Mouse (Mus musculus) stomach, postnatal 0 days (tissue): ENCODE results near the gene Smco2.

ENCODE experiments used
- CTCF ChIP-seq: IDR thresholded peaks from 2 replicates; pipeline ENCODE4 v1.5.1; 2016; ENCODE audit warnings: antibody characterized with exemption, low read depth, mild to moderate bottlenecking, moderate library complexity
- EP300 ChIP-seq: optimal IDR thresholded peaks from 2 replicates; pipeline ENCODE3; 2016; ENCODE audit warnings: antibody characterized with exemption

DNA sequence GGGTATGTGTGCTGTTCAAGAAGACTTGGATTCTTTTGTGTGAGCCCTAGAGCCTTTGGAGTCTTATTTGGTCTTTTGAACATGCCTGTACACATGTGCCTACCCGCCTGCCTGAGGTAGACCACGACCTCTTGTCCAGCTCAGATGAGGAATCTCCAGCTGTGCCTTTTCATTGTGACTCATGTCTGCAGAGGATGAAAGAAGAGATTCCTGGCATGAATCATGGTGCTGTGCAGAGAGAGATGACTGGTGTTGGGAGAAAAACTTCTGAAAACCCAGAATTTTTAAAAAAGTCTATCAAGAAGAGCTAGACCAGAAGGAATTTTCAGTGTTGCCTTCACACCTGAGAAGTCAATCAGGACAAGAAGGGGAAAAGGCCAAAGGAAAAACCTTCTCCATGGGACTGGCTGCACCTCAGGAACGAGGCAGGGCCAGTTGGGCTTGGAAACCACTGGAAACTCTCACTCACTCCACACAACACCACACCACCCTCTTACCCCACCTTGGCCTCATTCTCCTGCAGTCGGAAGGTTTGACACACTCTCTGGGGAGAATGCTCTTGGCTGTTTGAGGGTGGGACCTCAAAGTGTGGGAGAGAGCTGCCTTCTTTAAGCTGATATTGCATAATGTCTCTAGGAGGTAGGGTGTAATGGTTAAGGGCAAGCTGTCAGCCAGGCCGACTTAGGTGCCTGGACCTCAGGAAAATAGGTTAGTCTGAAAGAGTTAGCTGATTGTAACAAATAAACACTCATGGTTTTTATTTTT lies 60.0 kb downstream of the Smco2 start:
- TF ChIP-seq CTCF, result no peak
- TF ChIP-seq EP300, result no peak
